Mouse (Mus musculus): ENCODE results near the gene Cyp3a16.
"Not testable (repeated sequence)": the region's sequence is repeated elsewhere in the genome, so short reads cannot be mapped to it uniquely, and the experiment has no call there.

The Cyp3a16 gene

DNA sequence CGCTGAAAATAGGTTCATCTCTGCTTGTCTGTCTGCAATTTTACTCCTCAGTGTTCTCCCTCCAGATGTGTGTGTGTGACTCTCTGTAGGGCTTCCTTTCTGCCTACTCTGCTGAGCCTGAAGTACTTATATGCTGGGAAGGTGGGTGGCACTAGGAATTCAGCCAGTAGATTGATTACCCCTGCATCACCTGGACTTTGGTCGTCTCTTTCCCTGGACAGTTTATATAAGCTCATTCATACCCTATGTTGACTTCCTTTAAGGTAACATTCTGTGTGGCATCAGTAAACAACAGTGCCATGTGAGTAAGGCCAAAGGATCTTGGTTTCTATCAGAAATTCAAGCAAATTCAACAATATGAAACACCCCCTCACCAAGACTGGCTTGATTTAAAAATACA, at the start of gene Cyp3a16:
Gene Cyp3a16 (minus strand): TSS at position 101 of the 400 bp plus-strand sequence.
- not testable (repeated sequence) for DNase-seq

DNA sequence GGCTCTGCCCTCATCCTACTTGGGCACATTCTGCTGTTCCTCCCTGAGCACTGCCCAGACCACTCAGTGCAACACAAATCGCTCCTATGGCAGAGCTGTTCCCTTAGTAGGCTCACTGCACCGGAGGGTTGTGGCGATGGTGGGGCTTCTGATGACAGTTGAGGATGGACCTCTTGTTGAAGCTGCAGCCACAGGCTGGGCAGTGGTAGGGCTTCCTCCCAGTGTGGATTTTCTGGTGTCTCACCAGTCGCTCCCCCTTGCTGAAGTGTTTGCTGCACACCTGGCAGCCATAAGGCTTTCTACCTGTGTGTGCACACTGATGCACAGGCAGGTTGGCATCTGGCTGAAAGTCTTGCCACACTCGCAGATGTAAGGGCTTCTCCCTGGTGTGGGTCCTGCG, 20.8 kb upstream of the Cyp3a16 start:
- DNase-seq, result no peak

GRCm38 (mm10) chr5:145464304-145465088, 5.0 kb downstream of the Cyp3a16 start:
- DNase-seq, result no peak

DNA sequence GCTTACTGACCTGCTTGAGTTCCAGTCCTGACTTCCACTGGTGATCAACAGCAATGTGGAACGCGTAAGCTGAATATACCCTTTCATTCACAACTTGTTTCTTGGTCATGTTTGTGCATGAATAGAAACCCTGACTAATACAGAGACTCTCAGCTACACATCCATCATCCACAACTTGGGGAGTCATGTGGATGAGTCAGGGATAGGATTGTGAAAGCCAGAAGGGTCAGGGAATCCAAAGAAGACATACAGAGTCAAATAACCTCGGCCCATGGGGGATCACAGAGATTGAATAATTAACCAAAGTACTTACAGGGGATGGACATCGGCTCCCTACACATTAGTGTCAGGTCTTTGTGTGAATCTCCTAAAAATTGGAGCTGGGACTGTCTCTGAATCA, 7.2 kb downstream of the Cyp3a16 start:
- DNase-seq, result no peak

DNA sequence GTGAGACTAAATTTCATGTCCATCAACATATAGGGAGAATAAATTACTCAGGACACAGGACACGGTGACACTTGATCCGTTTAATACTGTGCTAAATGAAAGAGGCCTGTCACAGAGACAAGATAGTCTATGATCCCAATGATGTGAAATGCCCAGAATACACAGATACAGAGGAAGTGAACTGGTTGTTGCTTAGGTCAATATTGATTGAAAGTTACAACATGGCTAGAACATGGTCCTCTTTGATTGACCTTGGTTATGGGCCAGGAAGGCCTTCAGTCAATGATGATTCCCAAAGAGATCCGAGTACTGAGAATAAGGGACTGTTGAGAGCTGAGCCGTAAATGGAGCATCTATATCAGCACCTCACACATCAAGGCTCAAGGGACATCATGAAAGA, 15.1 kb downstream of the Cyp3a16 start:
- no peak for DNase-seq

- DNase-seq, result no peak
Measured at GRCm38 (mm10) chr5:145433688-145434087, 35.8 kb downstream of the Cyp3a16 start.

- no peak for DNase-seq
Measured at GRCm38 (mm10) chr5:145431004-145431403, 38.5 kb downstream of the Cyp3a16 start.

GRCm38 (mm10) chr5:145422287-145422686, 47.2 kb downstream of the Cyp3a16 start:
- DNase-seq, result no peak

DNA sequence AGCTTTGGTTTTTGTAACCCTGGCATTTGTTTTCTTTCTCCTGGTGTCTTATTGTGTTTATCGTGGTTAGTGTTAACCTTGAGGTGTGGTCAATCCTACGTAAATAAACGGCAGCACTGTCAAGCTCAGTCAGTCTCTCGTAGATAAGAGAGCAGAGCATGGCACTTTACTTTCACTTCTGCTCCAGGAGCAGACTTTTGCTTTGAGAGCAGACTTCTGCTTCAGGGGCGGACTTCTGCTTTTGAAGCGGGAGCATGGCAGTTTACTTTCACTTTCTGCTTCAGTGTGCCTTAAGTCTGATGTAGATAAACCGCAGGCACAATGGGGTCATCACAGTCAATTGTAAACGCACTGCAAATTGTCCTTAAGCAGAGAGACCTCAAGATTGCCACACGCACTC, 54.1 kb downstream of the Cyp3a16 start:
- DNase-seq, result not testable (repeated sequence)
